1 mouse cellular context compared by ENCODE assay signal in the genomic region with DNA sequence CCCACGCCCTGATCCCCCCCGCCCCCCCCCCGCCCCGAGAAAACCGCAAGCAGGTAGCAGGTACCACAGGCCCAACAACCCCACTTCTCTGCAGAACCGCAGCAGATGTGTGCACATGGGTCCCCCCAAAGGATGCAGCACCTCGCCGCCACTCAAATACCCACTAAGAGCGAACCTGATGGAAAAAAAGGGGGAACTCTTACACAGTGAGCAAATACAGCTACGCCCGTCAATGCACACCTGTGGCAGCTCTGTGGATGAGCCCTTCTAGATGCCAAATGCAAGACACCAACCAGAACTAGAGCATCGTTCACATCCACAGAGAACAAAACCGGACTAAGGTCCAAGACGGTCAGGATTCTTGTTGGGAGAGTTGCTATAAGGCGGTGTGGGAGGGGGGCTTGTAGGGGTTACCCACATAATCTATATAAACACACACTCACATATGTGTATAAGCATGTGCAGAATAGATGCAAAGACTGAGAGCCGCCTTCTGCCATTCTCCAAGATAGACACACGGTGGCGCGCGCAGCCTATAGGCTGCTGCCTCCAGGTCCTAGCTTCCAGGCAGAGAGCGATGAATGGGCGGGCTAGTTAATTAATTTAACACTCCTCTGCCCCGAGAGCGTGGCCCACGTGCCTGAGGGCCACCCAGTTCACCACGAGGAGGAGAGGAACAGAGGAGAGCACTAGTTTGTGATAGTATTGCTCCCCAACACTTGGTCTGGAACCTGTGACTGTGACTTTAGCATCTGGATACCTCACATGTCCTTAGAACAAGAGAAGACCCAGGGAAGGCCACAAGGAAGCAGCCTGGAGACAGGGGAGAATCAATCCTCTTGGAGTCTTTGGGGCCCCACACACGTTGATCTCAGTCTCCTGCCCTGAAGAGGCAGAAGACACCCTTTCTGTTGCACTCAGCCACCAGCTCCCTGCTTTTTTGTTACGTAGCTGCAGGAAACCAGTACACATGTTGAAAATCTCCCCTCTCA.
TF ChIP-seq lines count a peak whose summit lies in the region.

No protein-coding gene starts in this region.

TF ChIP-seq in MEL, 35 proteins besides CTCF, POLR2A, EP300 and RAD21 (continued from another document):
- TF ChIP-seq ZC3H11A (IDR thresholded peaks at IDR 0.05; ENCODE audit: low read depth, low read length) (peak; percentile 86), ZKSCAN1 (IDR thresholded peaks at IDR 0.05; ENCODE audit: low read depth, low read length) (no peak), NELFE (IDR thresholded peaks at IDR 0.05; ENCODE audit: low read depth, low read length) (no peak), ETS1 (IDR thresholded peaks at IDR 0.05; ENCODE audit: low read depth, low read length) (no peak), E2F4 (IDR thresholded peaks at IDR 0.05; ENCODE audit: borderline replicate concordance, low read depth, low read length) (no peak)
TF ChIP-seq in MEL: peak in this region for 6.
